Mouse (Mus musculus) intestine, embryonic 16.5 days (tissue): ENCODE data around the gene Fryl. TPM values are rescaled to one million over a fixed set of nuclear protein-coding genes. Genes with fewer than 3 reads are reported as not detected.

ENCODE experiments used
- ATAC-seq: fragments of 200-750 bp; cut with Nextera tagmentation; 2 replicates; pipeline ENCODE4 v1.8.0; 2017; ENCODE audit warnings: moderate TSS enrichment, moderate library complexity
- H3K27ac ChIP-seq: fragments of 300-500 bp; sonication (generic); 2 replicates; pipeline ENCODE4 v1.5.1; 2014; ENCODE audit warnings: mild to moderate bottlenecking, low read length
- H3K27me3 ChIP-seq: fragments of 300-500 bp; sonication (generic); replicated peaks from 2 replicates; pipeline ENCODE4 v1.6.1; 2014; ENCODE audit warnings: low read length, control low read depth, mixed read lengths; ENCODE audit not compliant: control insufficient read depth, insufficient read depth
- H3K36me3 ChIP-seq: fragments of 300-500 bp; sonication (generic); 2 replicates; pipeline ENCODE4 v1.6.1; 2014; ENCODE audit warnings: low read length, control low read depth; ENCODE audit not compliant: control insufficient read depth, insufficient read depth
- H3K4me1 ChIP-seq: fragments of 300-500 bp; sonication (generic); 2 replicates; pipeline ENCODE4 v1.6.1; 2014; ENCODE audit warnings: low read length, control low read depth, mixed read lengths; ENCODE audit not compliant: control insufficient read depth, insufficient read depth
- H3K4me2 ChIP-seq: fragments of 300-500 bp; sonication (generic); 2 replicates; pipeline ENCODE4 v1.6.1; 2014; ENCODE audit warnings: low read depth, low read length, control low read depth
- H3K4me3 ChIP-seq: fragments of 300-500 bp; sonication (generic); 2 replicates; pipeline ENCODE4 v1.5.1; 2014; ENCODE audit warnings: mild to moderate bottlenecking, low read length
- H3K9ac ChIP-seq: fragments of 300-500 bp; sonication (generic); 2 replicates; pipeline ENCODE4 v1.6.1; 2014; ENCODE audit warnings: low read depth, low read length
- H3K9me3 ChIP-seq: fragments of 300-500 bp; sonication (generic); 2 replicates; pipeline ENCODE4 v1.6.1; 2016; ENCODE audit warnings: low read length, control low read depth; ENCODE audit not compliant: control insufficient read depth
- WGBS: fragments of 180-500 bp; shearing (Covaris S2); extraction: QIAGEN DNeasy Blood & Tissue Kit; methylation state at CpG from one replicate; pipeline ENCODE4 v1.1.7; 2014; 5-methylcytosine and 5-hydroxymethylcytosine counted together
- polyA plus RNA-seq: library from polyadenylated mRNA; unstranded; fragments of >200 nt; fragmentation: Nextera tagmentation; extraction: Ambion mirVana; gene quantifications from 2 replicates; pipeline ENCODE4 v1.2.1, GENCODE M21; 2015

Fryl gene
- polyA plus RNA-seq, 1 experiment from 2014 or later, result 22.6 TPM

GRCm38 (mm10) chr5:73265460-73265859, 9.0 kb upstream of the Fryl start:
- 32% methylated on average over 5 of the region's 5 CpGs for whole genome bisulfite sequencing
- Histone ChIP-seq H3K4me3 (no peak overlapping the region), H3K9me3 (no peaks in the 10 kb centered on the region), H3K4me2 (no peak overlapping the region), H3K27me3 (no peaks in the 10 kb centered on the region), H3K36me3 (no peaks in the 10 kb centered on the region), H3K9ac (no peak overlapping the region), H3K4me1 (no peaks in the 10 kb centered on the region), H3K27ac (no peak overlapping the region)
- peak; percentile 65 for ATAC-seq

GRCm38 (mm10) chr5:73264122-73264521, 7.7 kb upstream of the Fryl start:
- Histone ChIP-seq H3K27me3 (no peaks in the 10 kb centered on the region), H3K9me3 (no peaks in the 10 kb centered on the region), H3K27ac (no peak overlapping the region), H3K9ac (no peak overlapping the region), H3K36me3 (no peaks in the 10 kb centered on the region), H3K4me1 (no peaks in the 10 kb centered on the region), H3K4me3 (no peak overlapping the region), H3K4me2 (no peak overlapping the region)
- 74% methylated on average over 3 of the region's 5 CpGs for WGBS
- ATAC-seq, result no peak

GRCm38 (mm10) chr5:73257723-73258122, 1.3 kb upstream of the Fryl start:
- Histone ChIP-seq H3K9me3 (no peaks in the 10 kb centered on the region), H3K4me2 (peak overlapping the region; percentile 70), H3K27ac (peak overlapping the region; percentile 2; the same call in 1 of the 2 replicates), H3K9ac (peak overlapping the region; percentile 58; the same call in 1 of the 2 replicates), H3K36me3 (no peaks in the 10 kb centered on the region), H3K4me3 (peak overlapping the region; percentile 56), H3K4me1 (peaks cover 14% of the 10 kb centered on the region), H3K27me3 (no peaks in the 10 kb centered on the region)
- ATAC-seq, result no peak
- WGBS, result 39% methylated on average over 8 of the region's 8 CpGs

- ATAC-seq, result peak; percentile 17
- 2% methylated on average over 11 of the region's 11 CpGs for WGBS
- peak overlapping the region; percentile 70 for H3K4me2 ChIP-seq
Observed at GRCm38 (mm10) chr5:73257096-73257495, 677 bp upstream of the Fryl start.

GRCm38 (mm10) chr5:73255321-73256251, 833 bp downstream of the Fryl start:
- Histone ChIP-seq H3K9me3 (no peaks in the 10 kb centered on the region), H3K27me3 (no peaks in the 10 kb centered on the region), H3K27ac (peak overlapping the region; percentile 96), H3K4me2 (peak overlapping the region; percentile 69), H3K9ac (peak overlapping the region; percentile 90), H3K4me3 (peak overlapping the region; percentile 99), H3K4me1 (peaks cover 14% of the 10 kb centered on the region), H3K36me3 (no peaks in the 10 kb centered on the region)
- peak; percentile 53 for ATAC-seq
- WGBS, result under 1% methylated on average over 117 of the region's 129 CpGs

More at GRCm38 (mm10) chr5:73257096-73257495, 677 bp upstream of the Fryl start:
- peak overlapping the region; percentile 58 for H3K9ac ChIP-seq
- H3K4me3 ChIP-seq, result peak overlapping the region; percentile 56
- no peaks in the 10 kb centered on the region for H3K27me3 ChIP-seq
- no peaks in the 10 kb centered on the region for H3K9me3 ChIP-seq
- no peaks in the 10 kb centered on the region for H3K36me3 ChIP-seq
- peak overlapping the region; percentile 78 for H3K27ac ChIP-seq
- H3K4me1 ChIP-seq, result peaks cover 14% of the 10 kb centered on the region

GRCm38 (mm10) chr5:73254660-73255059, 1.8 kb downstream of the Fryl start:
- peak overlapping the region; percentile 90 for H3K9ac ChIP-seq
- H3K36me3 ChIP-seq, result no peaks in the 10 kb centered on the region
- H3K9me3 ChIP-seq, result no peaks in the 10 kb centered on the region
- peak overlapping the region; percentile 35; the same call in 1 of the 2 replicates for H3K27ac ChIP-seq
- H3K4me3 ChIP-seq, result peak overlapping the region; percentile 99
- peak overlapping the region; percentile 69 for H3K4me2 ChIP-seq
- H3K4me1 ChIP-seq, result peaks cover 14% of the 10 kb centered on the region
- H3K27me3 ChIP-seq, result no peaks in the 10 kb centered on the region
- WGBS, result 23% methylated on average over 5 of the region's 5 CpGs
- no peak for ATAC-seq

- H3K27ac ChIP-seq, result no peak overlapping the region
- H3K4me3 ChIP-seq, result no peak overlapping the region
- H3K4me2 ChIP-seq, result no peak overlapping the region
- H3K9me3 ChIP-seq, result no peaks in the 10 kb centered on the region
- 0 out of 2 replicates have a peak overlapping the region, but pooled peaks have one; percentile 10 for H3K9ac ChIP-seq
- no peak for ATAC-seq
- H3K27me3 ChIP-seq, result no peaks in the 10 kb centered on the region
- H3K36me3 ChIP-seq, result no peaks in the 10 kb centered on the region
- peaks cover 14% of the 10 kb centered on the region for H3K4me1 ChIP-seq
Observed at GRCm38 (mm10) chr5:73252739-73253138, 3.7 kb downstream of the Fryl start.

GRCm38 (mm10) chr5:73249341-73249740, 7.1 kb downstream of the Fryl start:
- H3K4me3 ChIP-seq, result no peak overlapping the region
- no peaks in the 10 kb centered on the region for H3K9me3 ChIP-seq
- ATAC-seq, result no peak
- H3K27me3 ChIP-seq, result no peaks in the 10 kb centered on the region
- WGBS, result 95% methylated on average over 4 of the region's 4 CpGs
- H3K36me3 ChIP-seq, result no peaks in the 10 kb centered on the region
- no peak overlapping the region for H3K4me2 ChIP-seq
- H3K9ac ChIP-seq, result no peak overlapping the region
- peaks cover 16% of the 10 kb centered on the region; the same call in 1 of the 2 replicates for H3K4me1 ChIP-seq
- H3K27ac ChIP-seq, result no peak overlapping the region

GRCm38 (mm10) chr5:73248211-73248610, 8.2 kb downstream of the Fryl start:
- Histone ChIP-seq H3K27ac (no peak overlapping the region), H3K9me3 (no peaks in the 10 kb centered on the region), H3K27me3 (no peaks in the 10 kb centered on the region), H3K36me3 (no peaks in the 10 kb centered on the region), H3K9ac (no peak overlapping the region), H3K4me2 (no peak overlapping the region), H3K4me1 (peaks cover 11% of the 10 kb centered on the region; the same call in 1 of the 2 replicates), H3K4me3 (no peak overlapping the region)
- ATAC-seq, result no peak
- 71% methylated on average over 8 of the region's 8 CpGs for WGBS
